Mouse (Mus musculus) layer of hippocampus, postnatal 10 days (tissue): ENCODE measurements at regions not wholly inside any gene's neighbourhood (a gene's known extent, or its start where the extent isn't known, plus 50 kb on each side); places are given as distances from the start of the nearest gene placed in this dataset.
A peak's percentile ranks its signal among the peaks of the same experiment; 100 is the strongest.

Experiments used
- DNase-seq, 2 experiments: peaks; one replicate each; pipeline ENCODE4 v3.0.0; 2021; ENCODE audit warnings: low spot score in 2 of 2

- DNase-seq = peak; percentile 36 to 53
These were observed 117.2 kb upstream of the Lhx1 start for GRCm38 (mm10) chr11:84642300-84643106.

GRCm38 (mm10) chr11:84641601-84642000 lies 116.3 kb upstream of the Lhx1 start:
- DNase-seq = no peak

DNA sequence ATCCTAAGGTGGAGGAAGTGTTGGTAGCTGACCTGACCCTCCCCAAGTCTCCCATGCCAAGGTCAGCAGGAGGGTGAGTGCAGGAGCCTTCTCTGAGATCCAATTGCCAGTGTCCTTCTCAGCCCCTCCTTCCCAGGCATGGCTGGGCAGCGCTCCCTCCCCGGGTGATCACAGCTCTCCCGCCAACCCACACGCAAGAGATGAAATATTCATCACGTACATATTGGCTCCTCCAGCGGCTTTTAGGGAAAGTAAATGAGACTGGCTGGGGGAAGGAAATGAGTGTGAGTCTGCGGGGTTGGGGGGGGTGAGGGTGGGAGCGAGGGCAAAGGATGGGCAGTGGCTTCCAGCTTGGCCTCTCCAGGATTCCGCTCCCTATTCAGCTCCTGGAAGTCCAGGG lies 113.0 kb upstream of the Lhx1 start:
- no peak for DNase-seq

DNA sequence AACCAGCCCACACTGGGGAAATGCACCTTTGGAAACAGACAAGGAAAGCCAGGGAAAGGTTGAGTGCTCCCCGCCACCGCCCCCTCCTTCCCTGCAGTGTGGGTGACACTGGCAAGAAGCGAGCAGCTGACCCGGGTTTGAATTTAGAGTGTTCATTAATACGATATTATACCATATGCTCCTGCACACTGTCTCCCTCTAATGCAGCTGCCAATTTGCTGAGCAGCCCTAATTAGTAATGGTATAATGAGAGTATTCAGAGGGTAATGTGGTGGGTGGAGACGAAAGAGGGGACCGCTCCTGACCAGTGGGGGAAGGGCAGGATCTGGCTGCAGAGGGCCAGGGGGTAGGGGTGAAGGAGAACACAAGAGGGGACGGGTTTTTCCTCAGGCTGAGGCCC lies 111.9 kb upstream of the Lhx1 start:
- DNase-seq = no peak

DNA sequence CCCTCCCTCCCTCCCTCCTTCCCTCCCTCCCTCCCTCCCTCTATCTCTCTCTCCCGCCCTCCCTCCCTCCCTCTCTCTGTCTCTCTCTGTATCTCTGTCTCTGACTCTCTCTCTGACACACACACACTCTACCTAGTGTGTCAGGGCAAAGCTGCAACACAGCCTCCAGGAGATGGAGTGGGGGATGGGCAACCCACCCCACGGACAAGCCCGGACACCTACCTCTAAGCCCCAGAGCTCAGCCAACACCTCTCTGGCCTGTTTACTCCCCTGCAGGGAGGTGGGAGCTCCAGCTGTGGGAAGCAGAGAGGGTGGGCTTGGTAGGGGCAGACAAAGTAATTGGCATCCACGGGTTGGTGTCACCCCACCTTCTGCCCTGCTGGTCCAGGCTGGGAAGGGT lies 109.7 kb upstream of the Lhx1 start:
- DNase-seq = no peak

DNA sequence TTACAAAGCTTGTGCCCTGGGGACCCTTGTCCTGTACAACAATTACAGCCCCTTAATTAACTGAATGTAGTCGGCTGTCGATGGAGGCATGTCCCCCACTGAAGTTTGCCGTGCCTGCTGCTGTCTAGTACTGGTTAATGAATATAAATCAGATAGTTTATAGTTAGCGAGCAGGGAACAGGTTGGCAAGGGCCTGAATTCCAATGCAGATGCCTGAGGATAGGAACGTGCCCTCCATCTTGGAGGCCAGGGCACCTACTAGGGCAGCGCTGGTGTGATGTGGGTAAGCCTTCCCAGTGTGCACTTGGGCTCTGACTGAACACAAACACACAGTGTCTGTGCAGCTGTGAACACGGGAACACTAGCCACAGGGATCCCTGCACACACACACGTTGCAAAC lies 108.0 kb upstream of the Lhx1 start:
- no peak for DNase-seq

- peak; percentile 62 to 69 for DNase-seq
These were observed 102.8 kb upstream of the Lhx1 start for GRCm38 (mm10) chr11:84628111-84628510.

DNA sequence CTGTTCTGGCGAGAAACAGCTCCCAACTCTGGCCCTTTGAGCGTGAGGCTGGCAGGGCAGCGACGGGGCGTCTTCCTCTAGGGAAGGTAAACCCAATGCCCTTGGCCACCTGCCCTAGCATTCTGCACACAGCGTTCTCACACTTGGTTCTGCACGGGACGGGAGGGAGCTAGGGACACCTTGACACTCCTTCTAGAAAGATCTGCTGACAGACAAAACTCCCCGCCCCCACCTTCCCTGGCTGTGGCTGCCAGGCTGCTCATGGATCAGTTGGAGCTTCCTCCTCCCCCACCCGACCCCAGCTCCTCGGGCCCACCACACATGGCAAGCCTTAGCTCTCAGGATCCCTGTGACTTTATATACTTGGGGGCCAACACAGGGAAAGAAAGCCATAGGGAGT lies 102.3 kb upstream of the Lhx1 start:
- DNase-seq = no peak

DNA sequence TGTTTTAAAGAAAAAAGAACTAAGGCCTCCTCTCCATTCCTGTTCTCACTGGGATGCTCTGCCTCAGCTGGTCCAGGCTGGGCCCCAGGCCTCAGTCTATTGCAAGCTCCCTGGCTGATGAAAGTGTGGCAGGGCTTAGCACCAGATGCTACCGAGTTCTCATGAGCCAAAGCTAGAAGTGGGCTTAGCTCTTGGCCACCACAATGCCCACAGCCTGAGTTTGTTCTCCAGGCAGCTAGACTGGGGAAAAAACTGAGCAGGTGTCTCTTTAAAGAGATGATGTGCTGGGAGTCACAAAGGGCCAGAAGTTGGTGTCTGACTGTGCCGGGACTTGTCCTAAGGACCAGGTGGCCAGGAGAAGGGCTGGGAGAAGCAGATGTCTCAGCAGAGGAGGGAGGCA lies 101.9 kb upstream of the Lhx1 start:
- peak in 1 of 2 experiments; percentile 22 for DNase-seq

GRCm38 (mm10) chr11:84624100-84624499 lies 98.8 kb upstream of the Lhx1 start:
- DNase-seq = no peak

GRCm38 (mm10) chr11:84619713-84620112 lies 94.4 kb upstream of the Lhx1 start:
- no peak for DNase-seq

DNA sequence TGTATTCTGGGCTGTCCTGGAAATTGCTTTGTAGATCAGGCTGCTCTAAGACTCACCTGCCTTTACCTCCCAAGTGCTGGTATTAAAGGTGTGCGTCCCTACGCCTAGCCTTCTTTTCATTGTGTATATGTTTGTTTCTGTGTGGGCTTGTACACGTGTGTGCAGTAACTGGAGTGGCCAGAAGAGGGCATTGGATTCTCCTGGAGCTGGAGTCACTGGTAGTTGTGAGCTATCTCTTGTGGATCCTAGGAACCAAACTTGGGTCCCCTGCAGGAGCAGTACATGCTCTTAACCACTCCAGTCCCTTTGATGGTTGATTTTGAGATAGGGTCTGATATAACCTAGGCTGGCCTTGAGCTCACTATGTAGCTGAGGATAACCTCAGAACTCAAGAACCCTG lies 93.2 kb upstream of the Lhx1 start:
- no peak for DNase-seq

GRCm38 (mm10) chr11:84612982-84613720 lies 87.8 kb upstream of the Lhx1 start:
- DNase-seq = no peak

DNA sequence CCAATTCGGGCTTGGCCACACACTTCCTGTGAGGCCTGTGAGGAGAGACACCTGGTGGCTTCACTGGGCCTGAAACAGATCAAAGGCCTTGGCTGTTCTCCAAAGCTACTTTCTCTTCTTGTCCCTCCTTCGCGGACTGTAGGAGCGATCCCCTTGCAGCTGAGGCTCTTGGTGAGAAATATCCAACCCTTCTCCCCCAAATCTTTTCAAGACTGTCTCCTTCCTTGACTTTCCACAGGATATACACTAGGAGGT lies 86.2 kb upstream of the Lhx1 start:
- no peak for DNase-seq

GRCm38 (mm10) chr11:84610774-84611624 lies 85.7 kb upstream of the Lhx1 start:
- no peak for DNase-seq

DNA sequence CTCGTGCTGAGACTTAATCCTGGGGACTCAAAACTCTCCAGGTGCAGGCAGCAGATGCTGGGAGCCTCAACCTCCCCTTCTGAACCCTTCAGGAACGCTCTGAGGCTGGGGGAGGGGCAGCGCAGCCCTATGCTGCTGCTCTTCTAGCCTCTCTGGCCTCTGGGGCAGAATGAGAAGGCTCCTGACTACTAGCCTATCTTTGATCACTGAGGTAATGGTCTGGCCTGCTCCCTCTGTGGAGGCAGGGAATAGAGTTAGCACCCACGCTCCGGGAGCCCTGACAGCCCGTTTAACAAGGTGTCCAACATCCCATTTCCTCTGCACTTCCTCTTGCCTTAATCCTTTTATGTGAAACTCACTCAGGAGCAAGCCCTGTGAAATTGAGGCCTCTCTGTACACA lies 79.4 kb upstream of the Lhx1 start:
- DNase-seq = no peak

GRCm38 (mm10) chr11:84599267-84599841 lies 74.0 kb upstream of the Lhx1 start:
- DNase-seq = no peak

DNA sequence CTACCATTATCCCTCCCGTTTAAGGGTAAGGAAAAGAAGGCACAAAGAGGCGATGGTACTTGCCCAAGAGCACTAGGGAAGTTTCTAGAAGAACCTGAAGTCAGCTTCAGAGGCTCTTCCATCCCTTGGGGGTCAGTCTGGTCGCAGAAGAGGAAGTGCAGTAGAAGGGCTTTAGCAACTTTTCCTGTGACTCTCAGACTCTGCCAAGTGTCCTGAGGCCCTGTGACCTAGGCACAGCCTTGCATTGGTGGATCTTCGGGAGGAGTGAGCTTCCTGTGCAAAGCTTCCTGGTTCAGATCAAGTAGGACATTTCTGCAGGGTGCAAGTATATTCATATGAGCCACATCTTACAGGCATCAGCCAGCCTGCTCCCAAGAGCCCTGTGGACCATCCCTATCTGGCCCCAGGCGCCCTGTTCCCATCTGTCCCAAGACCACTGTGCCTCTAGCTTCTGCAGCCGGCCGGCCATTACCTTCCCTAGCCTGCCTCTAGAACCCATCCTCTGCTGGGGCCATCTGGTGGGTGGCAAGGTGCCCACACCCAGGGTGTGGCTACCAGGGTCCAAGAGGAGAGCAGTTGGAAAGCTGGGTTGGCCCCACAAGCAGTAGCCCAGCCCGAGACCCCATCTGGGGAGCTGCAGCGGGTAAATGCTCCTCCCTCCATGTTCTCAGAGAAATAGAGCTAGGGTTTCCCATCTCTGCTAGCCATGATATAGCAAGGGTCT lies 72.4 kb upstream of the Lhx1 start:
- DNase-seq = no peak

DNA sequence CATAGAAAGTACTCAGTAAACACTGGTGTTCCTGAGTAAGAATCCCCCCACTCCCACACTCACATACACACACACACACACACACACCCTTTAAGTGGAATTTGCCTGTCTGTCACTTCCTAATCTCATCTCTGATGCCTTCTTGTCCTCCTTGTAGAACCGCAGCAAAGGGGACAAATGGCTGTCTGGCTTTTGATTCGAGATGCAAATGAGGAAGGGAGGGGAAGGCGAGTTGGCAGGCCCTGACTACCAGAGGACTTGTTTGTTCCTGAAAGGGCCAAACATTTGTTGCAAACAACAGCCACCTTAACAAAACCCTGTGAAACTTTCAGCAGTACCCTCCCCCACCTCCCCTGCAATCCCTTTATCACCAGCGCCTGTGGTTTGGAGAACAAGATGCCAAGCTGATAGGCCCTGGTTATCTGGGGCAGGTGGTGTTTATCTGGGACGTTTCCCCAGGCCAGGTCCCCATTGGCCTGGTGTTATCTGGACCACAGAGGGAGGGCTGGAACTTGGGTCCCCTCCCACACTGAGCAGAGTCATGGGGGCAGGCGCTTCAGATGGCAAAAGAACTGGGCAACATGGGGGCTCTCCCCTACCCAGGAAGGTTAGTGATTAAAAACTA lies 67.5 kb upstream of the Lhx1 start:
- DNase-seq = no peak

DNA sequence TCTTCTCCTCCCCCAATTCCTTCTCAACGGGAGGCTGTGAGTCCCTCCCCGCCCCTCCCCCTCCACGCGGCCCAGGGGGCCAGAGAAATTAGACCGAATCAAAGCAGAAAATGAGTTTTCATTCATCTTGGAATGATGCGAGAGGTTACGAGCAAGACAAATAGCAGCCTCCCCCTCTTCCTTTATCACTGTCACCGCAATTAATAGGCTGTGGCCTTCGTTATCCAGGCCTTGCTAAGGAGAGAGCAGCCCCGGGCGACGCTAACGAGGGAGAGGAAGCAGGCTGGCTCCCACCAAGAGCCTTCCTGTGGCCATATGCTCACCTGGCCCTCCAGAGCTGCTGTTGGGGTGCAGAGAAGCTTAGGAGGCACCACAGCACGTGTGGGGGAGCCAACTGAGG lies 61.8 kb upstream of the Lhx1 start:
- DNase-seq = no peak

DNA sequence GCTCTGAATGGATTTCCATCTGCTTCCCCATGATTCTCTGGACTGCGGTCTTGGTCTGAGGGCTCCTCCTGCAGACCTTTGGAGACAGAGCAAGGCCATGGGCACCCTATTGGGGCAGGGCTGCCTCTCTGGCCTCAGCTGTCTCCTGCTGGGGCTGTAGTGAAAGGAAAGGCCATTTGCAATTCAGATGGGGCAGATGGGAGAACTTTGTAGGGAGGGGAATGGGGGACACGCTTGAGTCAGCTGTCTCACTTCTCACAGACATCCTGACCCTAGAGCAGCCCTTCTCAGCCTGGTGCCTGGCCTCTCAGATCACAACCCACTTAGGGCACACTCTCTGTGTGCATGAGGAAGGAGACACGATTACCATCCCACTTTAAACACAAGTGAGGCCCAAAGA lies 60.3 kb upstream of the Lhx1 start:
- DNase-seq = no peak
